Mouse (Mus musculus) B cell, adult (primary cell): ENCODE results near the gene Lrig3. TPM values are rescaled to one million over a fixed set of nuclear protein-coding genes. Genes with fewer than 3 reads are reported as not detected.

Source experiments
- total RNA-seq: library from RNA; stranded (reverse); gene quantifications from 4 replicates; pipeline ENCODE4 v1.2.4, GENCODE M21; 2023; ENCODE audit not compliant: inconsistent age

Gene Lrig3
- total RNA-seq, result 0.36 to 1.1 TPM (median 0.47 TPM) in 4 replicates

GRCm38 (mm10) chr10:125965968-125966480, at the start of gene Lrig3:
Gene Lrig3, plus strand, starts transcription at chr10:125966168.

